Mouse (Mus musculus): ENCODE data around the gene Olfr1419. TPM values are rescaled to one million over a fixed set of nuclear protein-coding genes. Genes with fewer than 3 reads are reported as not detected.

Gene Olfr1419
- total RNA-seq, 1 experiment: not detected

GRCm38 (mm10) chr19:11820211-11820610 is 54.7 kb downstream of the Olfr1419 start:
- Histone ChIP-seq H3K27ac (ENCODE audit: insufficient read depth, low read depth, low read length, poor library complexity, severe bottlenecking) (no peak overlapping the region), H3K36me3 (ENCODE audit: control insufficient read depth, insufficient read depth, low read length, poor library complexity, severe bottlenecking) (peaks cover 3% of the 10 kb centered on the region; the same call in 1 of the 2 replicates), H3K4me3 (ENCODE audit: insufficient read depth in 1 of 2, low read depth in 1 of 2, low read length in 2 of 2, poor library complexity in 1 of 2, severe bottlenecking in 1 of 2) (peak overlapping the region in 1 of 2 experiments; percentile 44; a peak in 3 of 4 replicates), H3K9me3 (ENCODE audit: control insufficient read depth, insufficient read depth, low read depth, low read length) (no peaks in the 10 kb centered on the region), H3K4me1 (ENCODE audit: control insufficient read depth in 2 of 2, insufficient read depth in 2 of 2, low read length in 2 of 2, poor library complexity in 1 of 2) (peaks cover 0 to 13% of the 10 kb centered on the region in 2 experiments; a peak in 3 of 4 replicates), H3K9ac (ENCODE audit: insufficient read depth, low read depth, low read length, poor library complexity, severe bottlenecking) (peak overlapping the region; percentile 55; the same call in 1 of the 2 replicates)
- DNase-seq (ENCODE audit: low read depth, low spot score): no peak
- in situ Hi-C loops (cut with MboI; ENCODE audit: low sequenced_read_pairs in 2 of 2, unreplicated experiment in 2 of 2): no loop called here
- TF ChIP-seq CHD2 (IDR thresholded peaks at IDR 0.05; ENCODE audit: low read depth, low read length) (no peak), ZNF384 (IDR thresholded peaks at IDR 0.05; ENCODE audit: low read depth, low read length) (no peak), ZC3H11A (IDR thresholded peaks at IDR 0.05; ENCODE audit: borderline replicate concordance, low read depth, low read length) (no peak), HCFC1 (IDR thresholded peaks at IDR 0.05; ENCODE audit: borderline replicate concordance, insufficient read depth, low read length) (no peak), MAFK (IDR thresholded peaks at IDR 0.05; ENCODE audit: insufficient read depth, low read depth, low read length) (no peak)

GRCm38 (mm10) chr19:11819800-11820199 is 55.1 kb downstream of the Olfr1419 start:
- in situ Hi-C loops (cut with MboI; ENCODE audit: low sequenced_read_pairs in 2 of 2, unreplicated experiment in 2 of 2): no loop called here
- Histone ChIP-seq H3K9ac (ENCODE audit: insufficient read depth, low read depth, low read length, poor library complexity, severe bottlenecking) (peak overlapping the region; percentile 55; the same call in 1 of the 2 replicates), H3K4me3 (ENCODE audit: insufficient read depth in 1 of 2, low read depth in 1 of 2, low read length in 2 of 2, poor library complexity in 1 of 2, severe bottlenecking in 1 of 2) (peak overlapping the region; percentile 88 to 96; a peak in 3 of 4 replicates), H3K36me3 (ENCODE audit: control insufficient read depth, insufficient read depth, low read length, poor library complexity, severe bottlenecking) (peaks cover 3% of the 10 kb centered on the region; the same call in 1 of the 2 replicates), H3K27ac (ENCODE audit: insufficient read depth, low read depth, low read length, poor library complexity, severe bottlenecking) (no peak overlapping the region), H3K9me3 (ENCODE audit: control insufficient read depth, insufficient read depth, low read depth, low read length) (no peaks in the 10 kb centered on the region), H3K4me1 (ENCODE audit: control insufficient read depth in 2 of 2, insufficient read depth in 2 of 2, low read length in 2 of 2, poor library complexity in 1 of 2) (peaks cover 0 to 17% of the 10 kb centered on the region in 2 experiments; a peak in 3 of 4 replicates)
- no peak for DNase-seq (ENCODE audit: low read depth, low spot score)
- TF ChIP-seq CHD2 (IDR thresholded peaks at IDR 0.05; ENCODE audit: low read depth, low read length) (no peak; the same call in 1 of the 2 replicates), ZNF384 (IDR thresholded peaks at IDR 0.05; ENCODE audit: low read depth, low read length) (no peak), HCFC1 (IDR thresholded peaks at IDR 0.05; ENCODE audit: borderline replicate concordance, insufficient read depth, low read length) (no peak), ZC3H11A (IDR thresholded peaks at IDR 0.05; ENCODE audit: borderline replicate concordance, low read depth, low read length) (no peak), MAFK (IDR thresholded peaks at IDR 0.05; ENCODE audit: insufficient read depth, low read depth, low read length) (no peak)

- H3K9ac ChIP-seq (ENCODE audit: insufficient read depth, low read depth, low read length, poor library complexity, severe bottlenecking): peak within 1 kb of the TSS; percentile 89
- H3K36me3 ChIP-seq (ENCODE audit: control insufficient read depth, insufficient read depth, low read length, poor library complexity, severe bottlenecking): peaks cover 3% of the 10 kb centered on the region; the same call in 1 of the 2 replicates
- H3K27ac ChIP-seq (ENCODE audit: insufficient read depth, low read depth, low read length, poor library complexity, severe bottlenecking): peak within 1 kb of the TSS; percentile 50; the same call in 1 of the 2 replicates
- TF ChIP-seq HCFC1 (IDR thresholded peaks at IDR 0.05; ENCODE audit: borderline replicate concordance, insufficient read depth, low read length) (no peak), MAFK (IDR thresholded peaks at IDR 0.05; ENCODE audit: insufficient read depth, low read depth, low read length) (no peak), ZNF384 (IDR thresholded peaks at IDR 0.05; ENCODE audit: low read depth, low read length) (no peak; the same call in 1 of the 2 replicates), ZC3H11A (IDR thresholded peaks at IDR 0.05; ENCODE audit: borderline replicate concordance, low read depth, low read length) (no peak), CHD2 (IDR thresholded peaks at IDR 0.05; ENCODE audit: low read depth, low read length) (no peak)
- no peaks in the 10 kb centered on the region for H3K9me3 ChIP-seq (ENCODE audit: control insufficient read depth, insufficient read depth, low read depth, low read length)
- no peak for DNase-seq (ENCODE audit: low read depth, low spot score)
- peak within 1 kb of the TSS; percentile 88 to 96 for H3K4me3 ChIP-seq (ENCODE audit: insufficient read depth in 1 of 2, low read depth in 1 of 2, low read length in 2 of 2, poor library complexity in 1 of 2, severe bottlenecking in 1 of 2)
- in situ Hi-C loops (cut with MboI; ENCODE audit: low sequenced_read_pairs in 2 of 2, unreplicated experiment in 2 of 2): no loop called here
- H3K4me1 ChIP-seq (ENCODE audit: control insufficient read depth in 2 of 2, insufficient read depth in 2 of 2, low read length in 2 of 2, poor library complexity in 1 of 2): peaks cover 0 to 15% of the 10 kb centered on the region in 2 experiments; a peak in 3 of 4 replicates
These were observed 55.7 kb downstream of the Olfr1419 start, which contains the start of gene Stx3 for GRCm38 (mm10) chr19:11819143-11819700. TSS of gene Stx3 (minus strand) at chr19:11819403.

Other genes starting within 250 kb of the Olfr1419 start
- gene Ms4a3, start 234.3 kb downstream of the Olfr1419 start, total RNA-seq (2012; rRNA removed): not detected in 2 replicates
- not detected in 2 replicates for gene Oosp2, start 214.5 kb downstream of the Olfr1419 start, total RNA-seq (2012; rRNA removed)
- not detected in 2 replicates for gene Oosp1, start 184.0 kb downstream of the Olfr1419 start, total RNA-seq (2012; rRNA removed)
- gene Oosp3, start 178.1 kb downstream of the Olfr1419 start, total RNA-seq (2012; rRNA removed): not detected in 2 replicates
- not detected in 2 replicates for gene Gif, start 127.6 kb downstream of the Olfr1419 start, total RNA-seq (2012; rRNA removed)
- gene Mrpl16, start 104.7 kb downstream of the Olfr1419 start, total RNA-seq (2012; rRNA removed): 31.9 and 36.0 TPM in 2 replicates
- 21.6 and 34.3 TPM in 2 replicates for gene Stx3, start 55.7 kb downstream of the Olfr1419 start, total RNA-seq (2012; rRNA removed)
- gene Olfr1417, start 35.9 kb downstream of the Olfr1419 start, total RNA-seq (2012; rRNA removed): not detected in 2 replicates
- gene Olfr1418, start 14.0 kb downstream of the Olfr1419 start, total RNA-seq (2012; rRNA removed): not detected in 2 replicates
- not detected in 2 replicates for gene Olfr1420, start 11.5 kb upstream of the Olfr1419 start, total RNA-seq (2012; rRNA removed)
- gene Patl1, start 37.3 kb upstream of the Olfr1419 start, total RNA-seq (2012; rRNA removed): 9.8 and 10.7 TPM in 2 replicates
- 15.8 and 18.5 TPM in 2 replicates for gene Osbp, start 90.8 kb upstream of the Olfr1419 start, total RNA-seq (2012; rRNA removed)
- 0.11 and 0.27 TPM in 2 replicates for gene Olfr1423, start 166.2 kb upstream of the Olfr1419 start, total RNA-seq (2012; rRNA removed)
- not detected in 2 replicates for gene Olfr1424, start 187.6 kb upstream of the Olfr1419 start, total RNA-seq (2012; rRNA removed)
- 0.21 TPM in 1 of 2 replicates, not detected in the other for gene Olfr1425, start 202.6 kb upstream of the Olfr1419 start, total RNA-seq (2012; rRNA removed)
- gene Olfr1426, start 216.9 kb upstream of the Olfr1419 start, total RNA-seq (2012; rRNA removed): not detected in 2 replicates
- gene Olfr1427, start 228.2 kb upstream of the Olfr1419 start, total RNA-seq (2012; rRNA removed): 0.18 TPM in 1 of 2 replicates, not detected in the other
- gene Olfr1428, start 240.8 kb upstream of the Olfr1419 start, total RNA-seq (2012; rRNA removed): not detected in 2 replicates
- not detected in 2 replicates for gene Olfr76, start 248.1 kb upstream of the Olfr1419 start, total RNA-seq (2012; rRNA removed)

Data from ES-E14 (cell line).